Mouse (Mus musculus): ENCODE results near the gene Wnt5b. TPM values are rescaled to one million over a fixed set of nuclear protein-coding genes. Genes with fewer than 3 reads are reported as not detected.

The Wnt5b gene
- 4.5 and 5.2 TPM in 2 replicates for polyA plus RNA-seq (2015; fragmentation: Nextera tagmentation; extraction: Ambion mirVana)

- no peaks in the 10 kb centered on the region for H3K27me3 ChIP-seq (ENCODE audit: control insufficient read depth, insufficient read depth, low read length)
- under 1% methylated on average over 68 of the region's 120 CpGs for WGBS
Measured at GRCm38 (mm10) chr6:119543803-119544517, at the start of gene Wnt5b. Gene Wnt5b (minus strand): TSS chr6:119544347.

DNA sequence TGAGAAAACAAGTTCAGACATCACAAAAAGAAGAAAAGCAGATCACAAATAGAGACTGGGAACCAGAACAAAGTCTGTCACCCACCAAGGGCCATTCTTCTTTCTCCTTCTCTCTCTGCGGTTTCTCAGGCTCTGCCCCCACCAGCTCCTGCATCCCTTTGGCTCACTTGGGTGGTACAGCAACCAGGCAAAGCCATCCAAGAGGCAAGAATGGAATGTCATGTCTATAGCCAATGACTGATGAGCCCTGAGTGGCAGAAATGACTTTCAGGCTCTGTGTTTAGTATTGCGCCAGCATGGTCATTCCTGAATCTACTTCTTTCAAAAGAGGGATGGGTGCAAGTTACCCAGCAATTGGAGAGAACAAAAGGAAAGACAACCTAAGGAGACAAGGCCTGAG lies 46.7 kb upstream of the Wnt5b start:
- DNase-seq (ENCODE audit: low spot score) (no peak), ATAC-seq (ENCODE audit: low FRiP score, low TSS enrichment) (no peak)
- no peaks in the 10 kb centered on the region for H3K36me3 ChIP-seq (ENCODE audit: control insufficient read depth, insufficient read depth, low read length)
- H3K4me2 ChIP-seq (replicated peaks; ENCODE audit: low read depth) = no peak overlapping the region
- WGBS = 67% methylated on average over 2 of the region's 2 CpGs
- H3K4me3 ChIP-seq (ENCODE audit: low read depth, low read length) = no peak overlapping the region
- TF ChIP-seq CTCF (IDR thresholded peaks at IDR 0.05; ENCODE audit: low read depth) (no peak), EP300 (optimal IDR thresholded peaks at IDR 0.05) (no peak)
- peak overlapping the region; percentile 65 for H3K27ac ChIP-seq (replicated peaks)
- H3K9ac ChIP-seq (ENCODE audit: low read length) = no peak overlapping the region
- H3K9me3 ChIP-seq (ENCODE audit: control insufficient read depth, low read length) = no peaks in the 10 kb centered on the region
- H3K27me3 ChIP-seq (ENCODE audit: control insufficient read depth, insufficient read depth, low read length) = no peaks in the 10 kb centered on the region
- H3K4me1 ChIP-seq (replicated peaks; ENCODE audit: control insufficient read depth, insufficient read depth) = peaks cover 5% of the 10 kb centered on the region; the same call in 1 of the 2 replicates

More at GRCm38 (mm10) chr6:119543803-119544517, at the start of gene Wnt5b:
- no peaks in the 10 kb centered on the region for H3K4me1 ChIP-seq (replicated peaks; ENCODE audit: control insufficient read depth, insufficient read depth)
- H3K9ac ChIP-seq (ENCODE audit: low read length) = peak within 1 kb of the TSS; percentile 68
- TF ChIP-seq CTCF (IDR thresholded peaks at IDR 0.05; ENCODE audit: low read depth) (no peak), EP300 (optimal IDR thresholded peaks at IDR 0.05) (no peak)
- peak; percentile 35 for DNase-seq (ENCODE audit: low spot score)
- peak within 1 kb of the TSS; percentile 98 for H3K4me2 ChIP-seq (replicated peaks; ENCODE audit: low read depth)
- ATAC-seq (ENCODE audit: low FRiP score, low TSS enrichment) = peak; percentile 55
- H3K4me3 ChIP-seq (ENCODE audit: low read depth, low read length) = peak within 1 kb of the TSS; percentile 70
- no peaks in the 10 kb centered on the region for H3K9me3 ChIP-seq (ENCODE audit: control insufficient read depth, low read length)
- no peak within 1 kb of the TSS for H3K27ac ChIP-seq (replicated peaks)
- H3K36me3 ChIP-seq (ENCODE audit: control insufficient read depth, insufficient read depth, low read length) = no peaks in the 10 kb centered on the region

DNA sequence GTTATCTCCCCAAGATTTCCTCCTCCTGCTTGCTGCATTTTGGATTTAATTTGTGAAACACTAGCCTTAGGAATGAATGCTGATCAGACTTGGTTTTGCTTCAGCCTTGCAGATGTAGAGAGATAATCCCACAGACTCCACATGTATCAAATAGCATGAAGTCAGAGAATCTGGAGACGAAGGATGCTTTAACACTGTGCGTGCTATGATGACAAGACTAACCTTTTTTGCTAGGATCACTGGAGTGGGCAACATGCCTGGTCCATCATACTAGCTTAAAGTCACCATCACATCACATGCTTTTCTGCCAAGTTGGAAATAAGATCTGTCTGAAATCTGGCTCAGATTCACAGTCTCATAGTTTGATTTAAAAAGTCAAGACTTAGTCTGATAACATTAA lies 43.8 kb upstream of the Wnt5b start:
- Histone ChIP-seq H3K9me3 (ENCODE audit: control insufficient read depth, low read length) (no peaks in the 10 kb centered on the region), H3K4me3 (ENCODE audit: low read depth, low read length) (no peak overlapping the region), H3K4me2 (replicated peaks; ENCODE audit: low read depth) (no peak overlapping the region), H3K4me1 (replicated peaks; ENCODE audit: control insufficient read depth, insufficient read depth) (peaks cover 5% of the 10 kb centered on the region; the same call in 1 of the 2 replicates), H3K27me3 (ENCODE audit: control insufficient read depth, insufficient read depth, low read length) (no peaks in the 10 kb centered on the region), H3K9ac (ENCODE audit: low read length) (no peak overlapping the region), H3K36me3 (ENCODE audit: control insufficient read depth, insufficient read depth, low read length) (no peaks in the 10 kb centered on the region), H3K27ac (replicated peaks) (no peak overlapping the region)
- WGBS = 77% methylated on average over 2 of the region's 2 CpGs
- TF ChIP-seq CTCF (IDR thresholded peaks at IDR 0.05; ENCODE audit: low read depth) (no peak), EP300 (optimal IDR thresholded peaks at IDR 0.05) (no peak)
- DNase-seq (ENCODE audit: low spot score) = no peak
- no peak for ATAC-seq (ENCODE audit: low FRiP score, low TSS enrichment)

GRCm38 (mm10) chr6:119587454-119587853 lies 43.3 kb upstream of the Wnt5b start:
- Histone ChIP-seq H3K9ac (ENCODE audit: low read length) (no peak overlapping the region), H3K4me1 (replicated peaks; ENCODE audit: control insufficient read depth, insufficient read depth) (peaks cover 5% of the 10 kb centered on the region; the same call in 1 of the 2 replicates), H3K4me3 (ENCODE audit: low read depth, low read length) (no peak overlapping the region), H3K27ac (replicated peaks) (no peak overlapping the region), H3K36me3 (ENCODE audit: control insufficient read depth, insufficient read depth, low read length) (no peaks in the 10 kb centered on the region), H3K27me3 (ENCODE audit: control insufficient read depth, insufficient read depth, low read length) (no peaks in the 10 kb centered on the region), H3K4me2 (replicated peaks; ENCODE audit: low read depth) (no peak overlapping the region), H3K9me3 (ENCODE audit: control insufficient read depth, low read length) (no peaks in the 10 kb centered on the region)
- TF ChIP-seq CTCF (IDR thresholded peaks at IDR 0.05; ENCODE audit: low read depth) = no peak
- TF ChIP-seq EP300 (optimal IDR thresholded peaks at IDR 0.05) = no peak
- no peak for DNase-seq (ENCODE audit: low spot score)
- ATAC-seq (ENCODE audit: low FRiP score, low TSS enrichment) = no peak

DNA sequence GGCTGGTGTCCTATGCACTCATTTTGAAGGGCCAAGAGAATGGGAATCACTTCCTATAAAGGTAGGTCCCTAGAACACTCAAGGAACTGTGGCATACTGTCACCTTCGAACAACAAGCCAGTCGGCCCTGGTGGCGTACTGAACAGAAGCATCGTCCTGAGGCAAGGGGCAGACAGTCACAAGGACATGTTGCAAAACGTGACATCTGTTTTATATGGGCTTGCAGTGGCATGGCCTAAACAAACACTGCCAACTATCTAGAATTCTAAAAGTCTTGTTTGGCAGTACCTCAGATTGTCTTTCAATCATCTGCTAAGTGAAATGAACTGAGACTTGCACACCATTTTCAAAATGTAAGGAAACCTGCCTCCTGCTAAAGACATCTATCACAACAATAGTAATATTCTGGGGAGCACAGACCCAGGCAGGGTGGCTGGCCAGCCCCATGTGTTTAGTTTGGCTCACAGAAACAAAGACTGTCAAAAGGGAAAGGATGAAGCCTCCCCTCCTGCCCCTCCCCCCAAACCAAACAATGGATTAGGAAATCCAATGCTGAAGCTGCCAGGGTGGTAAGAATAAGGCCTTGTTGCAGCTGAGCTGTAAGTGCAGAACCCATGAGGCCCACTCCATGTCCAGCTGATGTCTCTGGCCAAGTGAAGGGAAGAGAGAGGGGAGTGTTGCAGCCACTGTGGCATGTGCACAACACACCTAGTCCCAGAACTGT lies 41.7 kb upstream of the Wnt5b start:
- TF ChIP-seq CTCF (IDR thresholded peaks at IDR 0.05; ENCODE audit: low read depth) (no peak), EP300 (optimal IDR thresholded peaks at IDR 0.05) (no peak)
- Histone ChIP-seq H3K4me1 (replicated peaks; ENCODE audit: control insufficient read depth, insufficient read depth) (peaks cover 5% of the 10 kb centered on the region; the same call in 1 of the 2 replicates), H3K36me3 (ENCODE audit: control insufficient read depth, insufficient read depth, low read length) (no peaks in the 10 kb centered on the region), H3K27me3 (ENCODE audit: control insufficient read depth, insufficient read depth, low read length) (no peaks in the 10 kb centered on the region), H3K4me3 (ENCODE audit: low read depth, low read length) (no peak overlapping the region), H3K27ac (replicated peaks) (no peak overlapping the region), H3K4me2 (replicated peaks; ENCODE audit: low read depth) (no peak overlapping the region), H3K9me3 (ENCODE audit: control insufficient read depth, low read length) (no peaks in the 10 kb centered on the region), H3K9ac (ENCODE audit: low read length) (no peak overlapping the region)
- ATAC-seq (ENCODE audit: low FRiP score, low TSS enrichment) = peak; percentile 38; the same call in 1 of the 2 replicates
- 69% methylated on average over 5 of the region's 5 CpGs for WGBS
- DNase-seq (ENCODE audit: low spot score) = peak; percentile 22

- WGBS = 56% methylated on average over 1 of the region's 1 CpGs
- no peak overlapping the region for H3K9ac ChIP-seq (ENCODE audit: low read length)
- DNase-seq (ENCODE audit: low spot score) = no peak
- H3K27ac ChIP-seq (replicated peaks) = no peak overlapping the region
- no peak overlapping the region for H3K4me3 ChIP-seq (ENCODE audit: low read depth, low read length)
- TF ChIP-seq CTCF (IDR thresholded peaks at IDR 0.05; ENCODE audit: low read depth) (no peak), EP300 (optimal IDR thresholded peaks at IDR 0.05) (no peak)
- no peaks in the 10 kb centered on the region for H3K27me3 ChIP-seq (ENCODE audit: control insufficient read depth, insufficient read depth, low read length)
- H3K4me1 ChIP-seq (replicated peaks; ENCODE audit: control insufficient read depth, insufficient read depth) = peaks cover 5% of the 10 kb centered on the region; the same call in 1 of the 2 replicates
- H3K9me3 ChIP-seq (ENCODE audit: control insufficient read depth, low read length) = no peaks in the 10 kb centered on the region
- no peak for ATAC-seq (ENCODE audit: low FRiP score, low TSS enrichment)
- no peak overlapping the region for H3K4me2 ChIP-seq (replicated peaks; ENCODE audit: low read depth)
- H3K36me3 ChIP-seq (ENCODE audit: control insufficient read depth, insufficient read depth, low read length) = no peaks in the 10 kb centered on the region
Measured at GRCm38 (mm10) chr6:119584061-119584460, 39.9 kb upstream of the Wnt5b start.
